Mouse (Mus musculus) kidney, adult 8-10 months (tissue): ENCODE measurements around the gene Sos2.
A peak's percentile ranks its signal among the peaks of the same experiment; 100 is the strongest.
"Not testable (repeated sequence)": the region's sequence is repeated elsewhere in the genome, so short reads cannot be mapped to it uniquely, and the experiment has no call there.

ENCODE experiments used
- DNase-seq, 2 experiments: peaks; one replicate each; pipeline ENCODE4 v3.0.0; 2022

Sos2 gene

DNA sequence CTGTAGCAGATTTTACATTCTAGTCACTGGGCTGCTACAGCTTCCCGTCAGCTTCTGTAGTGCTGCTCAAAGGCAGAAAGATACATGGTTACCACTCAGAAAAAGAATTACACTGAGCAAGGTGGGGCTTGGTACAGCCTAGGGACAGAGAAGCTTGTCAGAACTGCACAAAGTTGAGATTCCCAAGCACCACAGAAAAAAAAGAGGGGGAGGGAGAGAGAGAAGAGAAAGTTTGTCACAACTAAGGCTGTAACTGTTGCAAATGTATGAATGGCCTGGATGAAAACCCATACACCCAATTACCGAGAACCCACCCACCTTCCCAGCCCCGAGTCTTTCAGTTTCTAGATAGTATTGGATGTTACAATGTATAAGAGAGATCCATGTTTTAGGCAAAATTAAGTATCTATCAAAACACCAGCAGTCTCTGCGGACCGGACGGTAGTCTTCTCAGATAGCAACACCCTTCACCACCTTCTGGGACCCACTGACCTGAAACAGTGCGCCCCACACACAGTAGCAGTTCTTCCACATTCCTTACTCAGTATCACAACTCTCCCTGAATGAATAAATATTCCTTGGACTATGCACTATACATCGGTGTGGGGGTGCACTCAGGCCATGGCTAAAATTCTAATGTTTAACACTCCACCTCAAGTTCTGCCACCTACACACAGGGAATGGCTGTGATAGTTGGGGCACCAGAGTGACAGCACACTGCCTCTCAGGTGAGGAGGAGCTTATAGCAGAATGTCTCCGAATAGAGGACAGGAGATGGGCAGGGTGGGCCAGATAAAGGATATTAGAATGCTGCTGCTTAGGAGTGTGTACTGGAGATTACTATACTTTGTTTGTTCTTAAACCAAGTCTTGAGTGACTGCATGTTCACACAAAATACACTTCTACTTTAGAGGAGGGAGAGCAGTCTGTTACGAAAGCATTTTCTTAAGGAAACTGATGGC lies 6.8 kb downstream of the Sos2 start:
- no peak for DNase-seq

DNA sequence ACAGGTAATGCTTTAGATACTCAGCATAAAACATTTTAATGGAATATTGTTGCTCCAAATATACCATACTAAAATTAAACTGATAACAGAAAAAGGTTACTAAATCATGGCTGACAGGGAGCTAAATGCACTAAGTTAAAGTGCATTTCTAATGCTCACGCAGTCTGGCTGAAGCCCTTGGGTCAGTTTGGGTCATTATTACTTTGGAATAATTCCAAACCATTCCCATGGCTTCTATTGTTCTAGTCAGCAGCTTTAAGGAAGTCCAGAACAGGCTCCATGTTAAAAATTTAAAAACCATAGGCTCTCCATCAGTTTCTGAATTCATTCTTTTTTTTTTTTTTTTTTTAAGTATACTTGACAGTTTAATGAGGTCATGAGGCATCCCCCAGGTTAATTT lies 7.5 kb downstream of the Sos2 start:
- DNase-seq = no peak

DNA sequence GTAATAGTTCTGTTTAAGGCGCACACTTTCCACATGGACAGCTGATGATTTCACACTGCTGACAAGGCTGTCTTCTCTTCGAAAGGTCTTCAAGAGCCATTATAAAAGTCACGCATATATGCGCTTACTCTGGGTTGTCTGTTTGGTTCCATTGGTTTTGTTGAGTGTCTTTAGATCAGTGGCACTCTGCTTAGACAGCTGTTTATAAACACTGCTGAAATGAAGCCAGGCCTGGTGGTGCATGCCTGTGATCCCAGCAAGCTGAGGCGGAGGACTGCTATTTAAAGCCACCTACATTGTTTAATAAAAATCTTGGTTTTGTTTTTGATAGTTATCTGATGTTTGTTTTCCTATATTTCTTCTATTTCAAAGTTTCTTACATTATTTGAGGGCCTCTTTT lies 14.9 kb downstream of the Sos2 start:
- no peak for DNase-seq

DNA sequence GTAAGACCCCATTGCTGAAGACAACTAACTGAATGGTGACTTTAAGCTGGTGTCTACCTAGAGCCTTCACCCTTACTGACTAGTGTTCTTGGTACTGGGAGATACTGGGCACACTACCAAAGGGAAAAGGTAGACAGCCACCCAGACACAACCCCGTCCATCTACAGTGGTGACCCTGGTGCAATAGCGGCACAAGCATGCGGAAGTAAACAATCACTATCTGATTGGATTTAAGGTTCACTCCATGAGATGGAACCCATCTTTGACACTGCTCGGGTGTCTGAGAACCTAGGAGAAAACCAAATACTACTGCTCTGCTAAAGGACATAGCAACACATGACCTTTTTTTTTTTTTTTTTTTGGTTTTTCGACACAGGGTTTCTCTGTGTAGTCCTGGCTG lies 20.0 kb downstream of the Sos2 start:
- DNase-seq = no peak

DNA sequence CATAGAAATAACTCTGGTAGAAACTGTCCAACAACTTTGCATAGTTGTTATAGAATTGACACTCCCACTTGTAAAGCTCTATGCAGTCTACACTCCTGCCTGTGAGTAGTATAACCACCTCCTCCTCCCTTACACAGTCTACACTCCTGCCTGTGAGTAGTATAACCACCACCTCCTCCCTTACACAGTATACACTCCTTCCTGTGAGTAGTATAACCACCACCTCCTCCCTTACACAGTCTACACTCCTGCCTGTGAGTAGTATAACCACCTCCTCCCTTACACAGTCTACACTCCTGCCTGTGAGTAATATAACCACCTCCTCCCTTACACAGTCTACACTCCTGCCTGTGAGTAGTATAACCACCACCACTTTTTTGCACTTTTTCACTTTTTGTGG lies 27.7 kb downstream of the Sos2 start:
- DNase-seq = not testable (repeated sequence)

DNA sequence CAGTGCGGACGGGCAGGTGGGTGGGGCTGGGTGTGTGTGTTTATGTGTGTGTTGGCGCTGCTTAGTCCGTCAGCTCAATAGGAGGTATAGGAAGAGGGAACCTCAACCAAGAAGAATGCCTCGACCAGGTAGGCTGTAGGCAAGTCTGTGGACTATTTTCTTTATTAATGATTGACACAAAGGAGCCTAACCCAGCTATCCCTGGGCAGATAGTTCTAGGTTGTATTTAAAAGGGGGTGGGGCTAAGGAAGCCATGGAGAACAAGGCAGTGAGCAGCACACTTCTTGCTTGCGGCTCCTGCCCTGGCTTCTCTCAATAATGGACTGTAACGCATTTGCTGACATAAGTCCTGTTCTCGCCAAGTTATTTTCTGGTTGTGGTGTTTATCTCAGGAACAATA lies 32.1 kb downstream of the Sos2 start:
- peak; percentile 11 to 40 for DNase-seq

DNA sequence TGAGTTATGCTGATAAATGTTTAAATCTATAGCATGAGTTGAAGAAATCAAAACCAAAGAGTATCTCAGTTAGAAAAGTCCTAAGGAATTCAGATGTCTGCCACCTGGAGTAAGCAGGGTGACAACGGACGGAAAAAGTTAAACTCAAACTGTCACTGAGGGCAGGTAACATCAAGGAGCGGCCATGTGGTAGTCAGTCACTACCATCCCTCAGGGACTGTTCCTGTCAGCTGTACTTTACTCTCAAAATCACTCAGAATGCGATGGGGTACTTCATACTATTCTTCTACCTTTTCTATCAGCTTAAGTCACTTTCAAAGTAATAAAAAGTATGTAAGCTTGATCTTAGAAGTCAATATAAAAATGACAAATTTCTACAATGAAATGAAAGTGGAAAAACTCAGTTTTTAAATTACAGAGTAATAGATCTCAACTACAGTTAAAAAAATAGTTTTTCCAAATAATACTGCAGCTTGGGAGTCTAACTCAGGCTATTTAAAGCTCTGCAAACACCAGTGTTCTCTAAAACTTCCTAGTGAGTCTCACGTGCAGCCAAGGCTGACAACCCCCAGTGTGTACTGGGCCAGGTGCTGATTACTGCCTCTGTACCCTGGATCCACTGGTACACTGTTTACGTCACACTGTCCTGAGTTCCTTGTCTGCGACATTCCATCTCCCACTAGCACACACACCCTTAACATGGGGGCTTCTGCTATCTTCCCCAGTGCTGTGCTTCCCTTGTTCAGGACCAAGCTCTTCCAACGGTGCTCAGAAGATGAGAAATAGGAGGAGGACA lies 35.6 kb downstream of the Sos2 start:
- DNase-seq = no peak

DNA sequence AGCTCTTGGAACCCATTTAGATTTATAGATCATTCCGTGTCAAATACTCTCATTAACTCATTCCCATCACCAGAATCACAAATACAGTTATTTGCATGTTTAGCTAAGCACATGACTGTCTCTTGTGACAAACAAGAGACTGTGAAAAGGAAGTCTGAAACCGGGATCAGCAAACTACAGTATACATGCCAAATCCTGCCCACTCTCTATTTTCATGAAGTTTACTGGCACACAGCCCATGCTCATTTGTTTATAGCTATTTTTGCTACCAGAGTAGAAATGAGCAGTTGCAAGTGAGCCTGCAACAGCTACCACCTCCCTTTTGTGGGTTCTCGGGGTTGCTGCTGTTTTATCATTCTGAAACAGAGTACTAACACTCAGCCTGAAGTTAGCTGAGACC lies 36.8 kb downstream of the Sos2 start:
- no peak for DNase-seq

DNA sequence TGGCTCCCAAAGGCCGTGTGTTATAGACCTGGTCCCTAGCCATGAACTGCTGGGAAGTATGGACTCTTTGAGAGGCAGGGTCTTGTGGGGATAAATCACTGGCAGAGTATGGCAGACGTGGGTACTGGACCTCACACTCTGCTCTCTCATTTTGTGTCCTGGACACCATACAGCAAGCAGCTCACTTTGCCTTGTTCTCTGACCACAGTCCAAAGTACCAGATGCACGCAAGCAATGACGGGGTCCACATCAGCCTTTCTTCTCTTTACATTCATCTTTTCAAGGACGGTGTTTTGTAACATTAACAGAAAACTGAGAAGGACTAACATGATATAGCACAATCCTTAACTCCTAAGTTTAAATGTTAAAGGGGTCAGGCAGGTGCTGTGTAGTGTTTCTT lies 38.8 kb downstream of the Sos2 start:
- DNase-seq = no peak

DNA sequence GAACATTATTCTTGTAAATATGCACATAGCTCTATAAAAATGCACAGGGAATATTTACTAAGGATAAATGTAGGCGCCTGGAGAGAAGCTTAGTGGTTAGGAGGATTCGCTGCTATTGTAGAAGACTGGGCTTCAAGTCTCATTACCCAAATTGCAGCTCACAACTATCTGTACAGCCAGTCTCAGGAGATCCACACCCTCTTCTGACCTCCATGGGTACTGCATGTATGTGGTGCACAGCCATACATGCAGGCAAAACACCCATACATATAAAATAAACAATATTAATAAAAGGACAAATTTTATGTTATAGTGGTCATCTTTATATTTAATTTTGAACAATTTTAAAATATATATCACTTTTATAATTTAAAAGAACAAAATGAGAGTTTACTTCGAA lies 46.9 kb downstream of the Sos2 start:
- no peak for DNase-seq

DNA sequence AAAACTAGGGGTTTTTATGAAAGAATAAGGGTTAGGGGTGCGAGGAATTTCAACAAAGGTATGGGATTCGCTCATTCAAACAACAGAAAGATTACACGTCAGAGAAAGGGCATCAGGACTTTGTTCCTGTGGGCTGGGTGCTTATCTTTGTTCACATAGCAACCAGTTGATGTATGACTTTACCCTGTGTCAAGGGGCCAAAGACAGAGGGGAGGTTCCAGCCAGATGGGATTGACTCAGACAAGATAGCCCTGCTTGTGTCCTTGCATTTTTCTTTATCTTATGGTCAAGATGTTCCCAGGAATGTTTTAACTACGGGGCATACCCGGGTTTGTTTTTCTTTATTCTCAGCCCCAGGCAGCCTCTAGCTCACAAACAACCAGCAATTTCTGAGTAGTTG lies 63.1 kb downstream of the Sos2 start:
- DNase-seq = not testable (repeated sequence)

DNA sequence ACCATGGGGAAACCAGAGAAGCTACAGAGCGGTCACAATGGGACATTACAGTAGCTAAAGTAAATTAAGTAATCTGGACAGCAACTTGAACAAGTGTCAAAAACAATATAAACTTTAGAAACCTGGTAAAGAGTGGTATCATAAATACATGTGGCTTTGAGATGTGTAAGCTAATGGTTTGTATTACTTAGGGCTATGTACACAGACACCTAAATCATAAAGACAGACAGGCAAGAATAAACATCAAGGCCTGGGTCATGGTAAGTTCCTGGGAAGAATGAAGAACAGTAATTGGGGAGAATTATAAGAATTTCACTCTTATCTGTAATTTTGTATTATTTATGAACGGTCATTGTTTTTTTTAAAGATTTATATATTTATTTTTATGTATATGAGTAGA lies 77.3 kb downstream of the Sos2 start:
- no peak for DNase-seq

DNA sequence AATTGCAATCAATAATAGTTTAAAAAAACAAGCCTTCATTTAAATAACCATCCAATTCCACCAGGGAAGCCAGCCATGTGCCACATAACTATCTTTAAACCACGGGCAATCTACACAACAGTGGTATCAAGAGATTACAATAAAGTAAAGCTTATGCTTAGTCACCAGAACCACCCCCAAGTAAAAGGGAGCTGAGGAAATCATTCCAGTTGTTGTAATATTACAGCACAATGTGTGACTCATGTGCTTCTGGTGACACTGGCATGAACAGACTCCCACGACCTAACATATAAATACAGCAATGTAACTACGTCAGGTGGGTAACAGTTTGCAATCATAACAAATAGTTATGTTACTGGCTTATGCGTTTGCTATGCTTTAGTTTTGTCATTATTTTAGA lies 84.2 kb downstream of the Sos2 start:
- DNase-seq = no peak

DNA sequence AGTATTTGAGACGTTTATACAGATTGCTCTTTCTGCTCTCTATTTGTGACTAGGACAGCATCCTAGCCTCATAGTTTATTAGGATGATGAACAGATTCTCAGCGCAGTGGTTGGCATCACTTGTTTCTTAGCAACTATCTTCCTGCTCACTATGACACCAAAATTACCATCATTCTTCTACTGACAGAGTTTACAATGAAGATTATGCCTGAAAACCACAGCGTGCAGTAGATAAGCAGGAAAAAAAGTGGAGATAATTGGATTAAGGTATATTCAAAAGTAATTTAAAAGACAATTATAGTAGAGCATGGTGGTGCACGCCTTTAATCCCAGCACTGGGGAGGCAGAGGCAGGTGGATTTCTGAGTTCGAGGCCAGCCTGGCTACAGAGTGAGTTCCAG lies 88.5 kb downstream of the Sos2 start:
- DNase-seq = no peak

DNA sequence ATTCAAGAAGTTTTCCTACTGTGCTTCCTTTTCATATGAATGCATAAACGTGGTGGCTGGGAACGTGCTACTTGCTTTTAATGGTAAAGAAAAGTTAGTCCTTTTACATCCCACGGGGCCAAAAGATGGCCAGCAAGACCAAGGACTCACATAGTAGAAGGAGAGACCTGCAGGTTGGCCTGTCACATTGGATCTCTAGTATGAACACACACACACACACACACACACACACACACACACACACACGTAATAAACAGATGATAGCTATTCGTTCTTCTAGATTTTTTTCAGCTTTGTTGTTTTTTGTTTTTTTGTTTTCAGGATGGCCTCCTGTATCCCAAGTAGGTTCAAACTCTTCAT lies 98.4 kb downstream of the Sos2 start:
- no peak for DNase-seq

DNA sequence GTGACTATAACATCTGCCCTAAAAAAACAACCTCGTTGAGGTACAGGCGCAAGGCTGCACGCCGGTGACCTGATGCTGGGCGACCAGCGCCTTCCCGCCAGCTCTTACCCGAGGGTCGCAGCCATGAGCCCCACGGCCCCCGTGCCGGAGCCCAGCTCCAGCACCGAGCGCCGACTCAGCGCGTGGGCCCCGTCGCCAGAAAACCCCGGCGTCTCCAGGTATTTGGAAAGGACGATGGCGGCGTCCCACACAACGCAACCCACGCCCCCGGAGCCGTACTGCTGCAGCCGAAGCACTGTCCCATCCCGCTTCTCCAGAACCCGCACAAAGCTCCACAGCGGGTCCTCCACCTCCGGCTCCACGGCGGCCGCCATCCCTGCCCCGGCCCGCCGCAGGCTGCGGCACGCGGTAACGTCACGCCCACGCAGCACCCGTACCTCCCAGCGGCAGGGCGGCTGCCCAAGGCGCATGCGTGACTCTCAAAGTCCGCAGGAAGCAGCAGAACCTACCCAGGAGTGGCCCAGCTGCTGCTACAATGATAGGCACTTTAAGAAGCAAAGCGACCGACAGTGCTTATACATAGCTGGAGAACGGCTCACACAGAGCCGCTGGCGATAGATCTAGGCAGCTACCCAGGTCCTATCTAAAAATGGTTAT lies 98.9 kb downstream of the Sos2 start, which contains the start of gene Vcpkmt:
Gene Vcpkmt (minus strand): TSS at position 416 of the 657 bp plus-strand sequence.
- peak; percentile 84 to 85 for DNase-seq

DNA sequence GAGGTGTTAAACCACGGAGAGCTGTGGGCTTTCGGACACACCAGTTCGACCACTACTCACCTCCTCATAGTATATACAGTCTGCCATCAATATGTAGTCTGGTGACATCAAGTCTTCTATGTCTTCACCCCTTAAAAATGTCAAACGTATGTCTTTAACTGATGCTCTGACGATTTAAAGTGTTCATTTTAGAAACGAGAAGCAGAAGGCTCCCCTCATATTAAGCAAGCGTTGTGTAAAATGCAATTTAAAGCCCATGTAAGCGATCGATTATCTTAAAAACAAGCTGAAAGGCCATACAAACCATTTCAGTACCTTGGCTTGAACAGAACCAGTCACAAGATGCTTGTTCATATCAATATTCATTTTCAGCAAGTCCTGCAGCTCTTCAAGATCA lies 99.4 kb downstream of the Sos2 start:
- no peak for DNase-seq

DNA sequence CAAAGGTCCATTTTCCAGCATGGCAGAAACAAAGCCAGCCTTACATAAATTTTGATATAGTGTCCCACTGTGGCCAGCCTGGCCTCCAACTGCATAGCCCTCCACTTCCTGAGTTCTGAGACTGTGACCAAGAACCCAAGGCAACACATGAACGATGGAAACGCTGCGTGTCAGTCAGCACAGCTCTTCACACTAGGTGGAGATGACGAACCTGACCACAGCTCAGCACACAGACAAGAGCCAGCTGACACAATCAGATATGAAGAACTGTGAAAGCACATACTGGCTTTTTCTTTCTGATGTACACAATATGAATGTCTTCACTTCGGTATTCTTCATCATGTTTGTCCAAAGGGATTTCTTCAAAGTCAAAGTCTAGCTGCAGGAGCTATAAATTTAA lies 102.0 kb downstream of the Sos2 start:
- DNase-seq = no peak

DNA sequence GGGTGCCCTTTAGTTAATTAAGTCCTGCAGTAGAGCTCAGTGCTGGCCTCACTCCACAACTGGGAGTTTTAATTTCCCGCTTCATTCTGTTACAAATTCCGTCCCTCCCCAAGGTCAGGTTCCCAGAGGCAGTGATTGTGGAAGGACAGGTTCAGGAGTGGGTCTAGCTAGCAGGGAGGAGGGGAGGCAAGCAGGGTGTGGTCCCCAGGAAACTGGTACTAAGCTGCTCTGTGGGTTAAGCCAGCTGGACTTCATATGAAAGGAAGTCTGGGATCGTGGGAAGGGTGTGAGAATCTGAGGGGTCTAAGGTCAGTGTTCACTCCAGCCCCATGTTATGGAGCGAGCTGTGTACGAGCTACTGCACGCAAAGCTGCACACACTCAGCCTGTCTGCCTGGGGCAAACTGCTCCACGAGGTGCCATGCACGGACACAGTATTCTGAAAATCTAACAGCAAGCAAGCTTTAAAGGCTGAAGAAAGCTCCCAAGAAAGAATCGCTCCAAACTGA lies 105.5 kb downstream of the Sos2 start:
- DNase-seq = peak in 1 of 2 experiments; percentile 42

DNA sequence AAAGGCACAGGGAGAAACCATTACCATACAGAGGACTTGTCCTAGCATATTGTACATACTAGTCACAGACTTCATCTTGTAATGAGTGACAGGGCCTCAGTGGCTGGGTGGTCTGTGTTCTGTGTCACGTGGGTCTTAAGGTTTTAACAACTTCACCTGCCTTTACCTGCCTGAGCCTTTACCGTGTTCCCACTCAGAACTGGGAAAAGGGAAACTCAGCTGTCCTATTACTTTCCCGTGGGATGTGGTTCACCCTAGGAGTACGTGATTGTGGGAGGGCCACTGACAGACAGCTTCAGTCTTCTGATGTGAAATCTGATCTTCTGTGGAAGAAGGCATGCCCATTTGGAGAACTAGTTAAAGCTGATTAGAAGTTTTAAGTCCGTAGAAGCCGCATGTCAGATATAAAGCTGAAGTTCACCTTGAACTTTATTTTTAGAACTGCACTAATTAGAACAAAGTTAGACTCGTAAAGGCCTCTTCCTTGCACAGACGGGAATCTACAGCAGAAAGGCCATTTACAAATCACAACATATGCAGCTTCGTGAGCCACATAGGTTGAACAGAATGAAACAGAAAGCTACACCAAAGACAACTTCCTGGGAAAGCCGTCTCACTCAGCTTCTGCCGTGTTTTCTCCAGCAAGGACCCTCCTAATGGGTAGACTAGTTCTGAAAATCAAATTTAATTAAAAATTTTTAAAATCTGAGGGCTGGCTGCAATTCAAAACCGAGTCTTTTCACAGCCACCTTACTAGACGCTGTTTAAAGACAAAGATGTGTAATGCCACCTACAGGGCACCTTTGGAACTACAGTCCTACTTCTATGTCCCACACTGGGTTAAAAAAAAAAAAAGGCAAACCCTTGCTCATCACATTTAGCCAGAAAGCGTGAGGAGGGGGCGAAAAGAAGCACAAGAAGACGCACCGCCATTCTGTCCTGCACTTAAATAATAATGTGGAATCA lies 107.5 kb downstream of the Sos2 start:
- peak; percentile 73 to 89 for DNase-seq

DNA sequence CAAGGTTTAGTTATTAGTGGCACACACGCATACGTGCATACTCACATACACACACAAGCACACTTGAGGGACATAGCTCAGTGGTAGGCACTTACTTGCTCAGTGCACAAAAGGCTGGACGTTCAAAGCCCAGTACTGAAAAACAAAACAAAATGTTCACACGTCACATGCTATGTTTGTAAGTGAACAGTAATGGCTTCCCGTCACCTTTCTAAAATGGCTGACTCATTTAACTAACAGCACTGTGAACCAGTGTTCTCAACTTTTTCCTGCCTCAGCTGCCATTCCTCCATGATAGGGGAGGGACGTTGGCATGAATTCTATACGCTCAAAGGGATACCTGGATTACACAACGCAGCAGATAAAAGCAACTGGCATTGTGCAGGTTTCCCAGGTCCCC lies 108.4 kb downstream of the Sos2 start:
- no peak for DNase-seq

DNA sequence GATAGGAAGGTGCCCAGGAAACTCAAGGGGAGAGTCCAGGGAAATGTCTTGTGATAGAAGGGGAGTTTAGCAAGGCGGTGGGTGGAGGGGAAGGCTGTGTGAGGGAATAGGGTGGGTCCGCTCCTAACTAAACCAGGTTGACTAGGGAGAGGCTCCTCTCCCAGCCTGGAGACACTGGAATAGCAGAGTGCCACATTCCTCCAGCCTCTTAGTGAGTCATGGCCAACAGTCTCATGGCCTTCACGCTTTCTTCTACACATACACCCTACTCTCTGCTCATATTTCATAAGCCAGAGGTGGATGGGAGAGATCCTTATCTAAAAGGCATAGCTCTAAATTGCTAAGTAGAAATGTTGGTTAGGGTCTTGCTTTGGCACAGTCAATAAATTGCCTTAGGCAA lies 111.7 kb downstream of the Sos2 start:
- no peak for DNase-seq
